Mouse (Mus musculus) ES-Bruce4 (cell line): ENCODE data around the gene Cmpk1. TPM values are rescaled to one million over a fixed set of nuclear protein-coding genes. Genes with fewer than 3 reads are reported as not detected.

Experiments used
- H3K27ac ChIP-seq: 2 replicates; pipeline ENCODE4 v1.5.1; 2012; ENCODE audit warnings: low read length, inconsistent platforms; ENCODE audit not compliant: insufficient read depth
- H3K27me3 ChIP-seq: 2 replicates; pipeline ENCODE4 v1.6.1; 2012; ENCODE audit warnings: mild to moderate bottlenecking, low read length, inconsistent platforms; ENCODE audit not compliant: control insufficient read depth, poor library complexity, insufficient read depth, severe bottlenecking
- H3K36me3 ChIP-seq: 2 replicates; pipeline ENCODE4 v1.6.1; 2012; ENCODE audit warnings: inconsistent platforms, mild to moderate bottlenecking, low read length, moderate library complexity; ENCODE audit not compliant: control insufficient read depth, poor library complexity, insufficient read depth, severe bottlenecking
- H3K4me1 ChIP-seq: one replicate; pipeline ENCODE4 v1.8.1; 2011; ENCODE audit warnings: low read length; ENCODE audit not compliant: control insufficient read depth, insufficient read depth
- H3K4me3 ChIP-seq: 2 replicates; pipeline ENCODE4 v1.5.1; 2011; ENCODE audit warnings: low read depth, mild to moderate bottlenecking, low read length
- H3K9ac ChIP-seq: 2 replicates; pipeline ENCODE4 v1.6.1; 2012; ENCODE audit warnings: low read depth, mild to moderate bottlenecking, inconsistent platforms; ENCODE audit not compliant: poor library complexity, severe bottlenecking
- H3K9me3 ChIP-seq: replicated peaks from 2 replicates; pipeline ENCODE4 v1.6.1; 2012; ENCODE audit warnings: mild to moderate bottlenecking, low read length, inconsistent platforms; ENCODE audit not compliant: control insufficient read depth, poor library complexity, insufficient read depth, severe bottlenecking
- CTCF ChIP-seq: IDR thresholded peaks from one replicate; pipeline ENCODE4 v1.8.1; 2011; ENCODE audit warnings: low read depth, low read length
- EP300 ChIP-seq: IDR thresholded peaks from 2 replicates; pipeline ENCODE4 v1.6.1; 2011; ENCODE audit warnings: low read depth, low read length; ENCODE audit not compliant: insufficient read depth
- POLR2A ChIP-seq: IDR thresholded peaks from one replicate; pipeline ENCODE4 v1.8.1; 2011; ENCODE audit warnings: low read length; ENCODE audit not compliant: insufficient read depth
- polyA plus RNA-seq: library from polyadenylated mRNA; stranded (reverse); fragments of >200 nt; gene quantifications from 2 replicates; pipeline ENCODE4 v1.2.4, GENCODE M21; 2011; ENCODE audit warnings: low read depth; ENCODE audit not compliant: missing spikeins, insufficient read depth, insufficient read length

Cmpk1 gene
- 53.8 and 65.7 TPM in 2 replicates for polyA plus RNA-seq

- no peaks in the 10 kb centered on the region for H3K4me1 ChIP-seq
- H3K4me3 ChIP-seq: peak within 1 kb of the TSS; percentile 100
- H3K9me3 ChIP-seq: no peaks in the 10 kb centered on the region
- H3K27me3 ChIP-seq: no peaks in the 10 kb centered on the region
- peak within 1 kb of the TSS; percentile 87 for H3K27ac ChIP-seq
- no peak for TF ChIP-seq EP300
- TF ChIP-seq POLR2A: peak; percentile 59
- TF ChIP-seq CTCF: no peak
- H3K9ac ChIP-seq: peak within 1 kb of the TSS; percentile 92
- H3K36me3 ChIP-seq: no peaks in the 10 kb centered on the region
Measured at GRCm38 (mm10) chr4:114986591-114987432, at the start of gene Cmpk1. TSS of gene Cmpk1 (minus strand) at chr4:114987241.

- Histone ChIP-seq H3K27ac (no peak overlapping the region), H3K36me3 (peaks cover 20% of the 10 kb centered on the region), H3K27me3 (no peaks in the 10 kb centered on the region), H3K4me1 (no peaks in the 10 kb centered on the region), H3K9ac (no peak overlapping the region), H3K9me3 (no peaks in the 10 kb centered on the region), H3K4me3 (no peak overlapping the region)
- no peak for TF ChIP-seq POLR2A
- no peak for TF ChIP-seq CTCF
- no peak for TF ChIP-seq EP300
Measured at GRCm38 (mm10) chr4:115035043-115035442, 48.0 kb upstream of the Cmpk1 start.

- Histone ChIP-seq H3K4me3 (no peak overlapping the region), H3K36me3 (peaks cover 23% of the 10 kb centered on the region), H3K9me3 (no peaks in the 10 kb centered on the region), H3K4me1 (no peaks in the 10 kb centered on the region), H3K27ac (no peak overlapping the region), H3K27me3 (no peaks in the 10 kb centered on the region), H3K9ac (no peak overlapping the region)
- no peak for TF ChIP-seq CTCF
- TF ChIP-seq EP300: no peak
- no peak for TF ChIP-seq POLR2A
Measured at GRCm38 (mm10) chr4:115019997-115020396, 33.0 kb upstream of the Cmpk1 start.

GRCm38 (mm10) chr4:115014276-115014675, 27.2 kb upstream of the Cmpk1 start:
- TF ChIP-seq EP300 (no peak), CTCF (no peak), POLR2A (no peak)
- Histone ChIP-seq H3K36me3 (peaks cover 17% of the 10 kb centered on the region), H3K4me1 (no peaks in the 10 kb centered on the region), H3K27me3 (no peaks in the 10 kb centered on the region), H3K9me3 (no peaks in the 10 kb centered on the region), H3K27ac (no peak overlapping the region), H3K4me3 (no peak overlapping the region), H3K9ac (no peak overlapping the region)

GRCm38 (mm10) chr4:115000429-115000795, 13.4 kb upstream of the Cmpk1 start:
- H3K27ac ChIP-seq: peak overlapping the region; percentile 35; the same call in 1 of the 2 replicates
- H3K9me3 ChIP-seq: no peaks in the 10 kb centered on the region
- no peaks in the 10 kb centered on the region for H3K4me1 ChIP-seq
- TF ChIP-seq POLR2A (no peak), CTCF (no peak), EP300 (no peak)
- no peaks in the 10 kb centered on the region for H3K27me3 ChIP-seq
- peaks cover 6% of the 10 kb centered on the region for H3K36me3 ChIP-seq
- peak overlapping the region; percentile 81 for H3K4me3 ChIP-seq
- peak overlapping the region; percentile 71 for H3K9ac ChIP-seq

- H3K9ac ChIP-seq: peak within 1 kb of the TSS; percentile 92
- no peaks in the 10 kb centered on the region for H3K9me3 ChIP-seq
- peak; percentile 81 for TF ChIP-seq POLR2A
- no peak for TF ChIP-seq CTCF
- TF ChIP-seq EP300: no peak
- H3K4me3 ChIP-seq: peak within 1 kb of the TSS; percentile 99
- peak within 1 kb of the TSS; percentile 97 for H3K27ac ChIP-seq
- no peaks in the 10 kb centered on the region for H3K27me3 ChIP-seq
- no peaks in the 10 kb centered on the region for H3K4me1 ChIP-seq
- H3K36me3 ChIP-seq: peaks cover 2% of the 10 kb centered on the region
Measured at GRCm38 (mm10) chr4:114999773-115000428, 12.9 kb upstream of the Cmpk1 start, which contains the start of gene Stil. TSS of gene Stil (plus strand) at chr4:115000159.
